Mouse (Mus musculus): ENCODE results near the gene Mtx2. TPM values are rescaled to one million over a fixed set of nuclear protein-coding genes. Genes with fewer than 3 reads are reported as not detected.

Mtx2 gene
- polyA plus RNA-seq, 1 experiment from 2014 or later, result 103 TPM

- no peak for ATAC-seq
- no peaks in the 10 kb centered on the region for H3K27me3 ChIP-seq (replicated peaks; ENCODE audit: control insufficient read depth, insufficient read depth, low read length)
- WGBS, result 43% methylated on average over 1 of the region's 1 CpGs
These were observed 24.4 kb downstream of the Mtx2 start for GRCm38 (mm10) chr2:74850036-74850435.

DNA sequence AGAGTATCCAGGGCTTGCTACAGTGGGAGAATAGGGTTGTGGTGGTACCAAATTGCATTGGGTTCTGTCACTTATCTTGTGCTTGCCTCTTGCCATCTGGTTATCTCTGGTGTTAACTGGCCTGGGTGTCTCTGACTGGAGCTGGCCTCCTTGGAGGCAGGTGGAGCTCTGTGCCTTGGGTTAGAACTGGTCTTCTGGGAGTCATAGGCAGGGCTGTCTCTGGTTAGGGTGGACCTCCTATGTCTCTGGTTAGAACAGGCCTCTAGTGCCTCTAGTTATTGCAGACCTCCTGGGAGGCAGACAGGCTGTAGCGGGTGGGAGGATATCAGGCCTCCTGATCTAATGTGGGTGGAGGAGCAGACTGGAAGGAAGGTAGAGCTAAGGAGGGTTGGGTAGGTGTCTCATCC, 36.5 kb downstream of the Mtx2 start:
- Histone ChIP-seq H3K4me3 (ENCODE audit: low read length) (no peak overlapping the region), H3K4me2 (ENCODE audit: low read depth, low read length) (no peak overlapping the region), H3K27me3 (replicated peaks; ENCODE audit: control insufficient read depth, insufficient read depth, low read length) (no peaks in the 10 kb centered on the region), H3K27ac (ENCODE audit: low read length) (no peak overlapping the region), H3K9me3 (ENCODE audit: control insufficient read depth, low read length) (no peaks in the 10 kb centered on the region), H3K4me1 (ENCODE audit: control insufficient read depth, insufficient read depth, low read length) (no peaks in the 10 kb centered on the region), H3K9ac (ENCODE audit: low read depth, low read length) (no peak overlapping the region), H3K36me3 (ENCODE audit: control insufficient read depth, insufficient read depth, low read length) (no peaks in the 10 kb centered on the region)
- ATAC-seq, result no peak; the same call in 1 of the 2 replicates
- 96% methylated on average over 1 of the region's 1 CpGs for WGBS

More at GRCm38 (mm10) chr2:74850036-74850435, 24.4 kb downstream of the Mtx2 start:
- Histone ChIP-seq H3K36me3 (ENCODE audit: control insufficient read depth, insufficient read depth, low read length) (no peaks in the 10 kb centered on the region), H3K4me3 (ENCODE audit: low read length) (no peak overlapping the region), H3K27ac (ENCODE audit: low read length) (no peak overlapping the region), H3K9ac (ENCODE audit: low read depth, low read length) (no peak overlapping the region), H3K4me1 (ENCODE audit: control insufficient read depth, insufficient read depth, low read length) (0 out of 2 replicates have a peak, but pooled peaks cover 3% of the 10 kb centered on the region), H3K4me2 (ENCODE audit: low read depth, low read length) (no peak overlapping the region), H3K9me3 (ENCODE audit: control insufficient read depth, low read length) (no peaks in the 10 kb centered on the region)

- Histone ChIP-seq H3K36me3 (ENCODE audit: control insufficient read depth, insufficient read depth, low read length) (no peaks in the 10 kb centered on the region), H3K4me3 (ENCODE audit: low read length) (no peak overlapping the region), H3K27me3 (replicated peaks; ENCODE audit: control insufficient read depth, insufficient read depth, low read length) (no peaks in the 10 kb centered on the region), H3K4me2 (ENCODE audit: low read depth, low read length) (no peak overlapping the region), H3K4me1 (ENCODE audit: control insufficient read depth, insufficient read depth, low read length) (no peaks in the 10 kb centered on the region), H3K9me3 (ENCODE audit: control insufficient read depth, low read length) (no peaks in the 10 kb centered on the region), H3K27ac (ENCODE audit: low read length) (no peak overlapping the region), H3K9ac (ENCODE audit: low read depth, low read length) (no peak overlapping the region)
- ATAC-seq, result no peak
These were observed 39.8 kb downstream of the Mtx2 start for GRCm38 (mm10) chr2:74865414-74865813.

DNA sequence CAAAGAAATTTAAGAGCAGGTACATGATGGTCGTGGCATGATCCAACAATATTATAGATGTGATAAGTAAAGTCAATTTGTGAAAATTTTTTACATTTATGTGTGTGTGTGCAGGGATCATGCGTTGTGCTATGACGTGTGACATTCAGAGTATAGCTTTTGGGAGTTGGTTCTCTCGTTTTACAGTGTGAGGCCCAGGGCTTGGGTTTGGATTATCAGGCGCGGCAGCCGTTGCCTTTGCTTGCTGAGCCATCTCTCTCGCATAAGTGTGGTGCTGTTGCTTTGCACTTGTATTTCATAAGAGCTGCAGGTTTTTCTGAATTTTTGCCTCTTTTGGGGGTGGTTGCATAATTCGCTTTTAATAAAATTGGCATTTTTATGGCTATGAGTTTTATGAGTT, 48.4 kb downstream of the Mtx2 start:
- Histone ChIP-seq H3K4me3 (ENCODE audit: low read length) (no peak overlapping the region), H3K27me3 (replicated peaks; ENCODE audit: control insufficient read depth, insufficient read depth, low read length) (no peaks in the 10 kb centered on the region), H3K4me2 (ENCODE audit: low read depth, low read length) (no peak overlapping the region), H3K4me1 (ENCODE audit: control insufficient read depth, insufficient read depth, low read length) (no peaks in the 10 kb centered on the region), H3K27ac (ENCODE audit: low read length) (no peak overlapping the region), H3K9me3 (ENCODE audit: control insufficient read depth, low read length) (no peaks in the 10 kb centered on the region), H3K9ac (ENCODE audit: low read depth, low read length) (no peak overlapping the region), H3K36me3 (ENCODE audit: control insufficient read depth, insufficient read depth, low read length) (peaks cover 5% of the 10 kb centered on the region; the same call in 1 of the 2 replicates)
- 88% methylated on average over 9 of the region's 9 CpGs for WGBS
- ATAC-seq, result no peak

DNA sequence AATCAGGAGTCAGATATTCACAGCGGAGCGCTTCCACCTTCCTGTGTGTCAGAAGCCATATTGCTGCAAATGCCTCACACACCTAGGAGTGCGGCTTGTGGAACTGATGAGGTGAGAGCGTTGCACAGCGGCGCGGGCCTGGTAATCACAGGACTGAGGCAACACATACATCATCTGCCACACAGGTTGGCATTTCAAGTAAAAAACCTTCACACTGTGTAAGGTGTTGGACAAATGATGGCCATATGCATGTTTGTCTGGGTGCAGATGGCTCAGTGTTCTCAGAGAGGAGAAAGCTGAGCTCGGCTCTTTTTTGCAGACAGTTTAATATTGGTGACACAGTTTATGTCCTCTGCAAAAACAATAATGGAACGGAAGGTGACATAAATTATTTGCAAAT, 58.8 kb downstream of the Mtx2 start:
- no peak overlapping the region for H3K27ac ChIP-seq (ENCODE audit: low read length)
- H3K4me1 ChIP-seq (ENCODE audit: control insufficient read depth, insufficient read depth, low read length), result no peaks in the 10 kb centered on the region
- 86% methylated on average over 9 of the region's 9 CpGs for WGBS

GRCm38 (mm10) chr2:74891868-74892267, 66.3 kb downstream of the Mtx2 start:
- WGBS, result 79% methylated on average over 5 of the region's 5 CpGs
- no peaks in the 10 kb centered on the region for H3K36me3 ChIP-seq (ENCODE audit: control insufficient read depth, insufficient read depth, low read length)
- no peaks in the 10 kb centered on the region for H3K27me3 ChIP-seq (replicated peaks; ENCODE audit: control insufficient read depth, insufficient read depth, low read length)
- no peak overlapping the region for H3K4me3 ChIP-seq (ENCODE audit: low read length)
- no peak overlapping the region for H3K4me2 ChIP-seq (ENCODE audit: low read depth, low read length)
- no peaks in the 10 kb centered on the region for H3K4me1 ChIP-seq (ENCODE audit: control insufficient read depth, insufficient read depth, low read length)
- H3K9ac ChIP-seq (ENCODE audit: low read depth, low read length), result no peak overlapping the region
- H3K27ac ChIP-seq (ENCODE audit: low read length), result no peak overlapping the region
- no peak for ATAC-seq
- no peaks in the 10 kb centered on the region for H3K9me3 ChIP-seq (ENCODE audit: control insufficient read depth, low read length)

More for the DNA sequence above, 58.8 kb downstream of the Mtx2 start:
- Histone ChIP-seq H3K36me3 (ENCODE audit: control insufficient read depth, insufficient read depth, low read length) (no peaks in the 10 kb centered on the region), H3K9ac (ENCODE audit: low read depth, low read length) (no peak overlapping the region), H3K4me3 (ENCODE audit: low read length) (no peak overlapping the region), H3K27me3 (replicated peaks; ENCODE audit: control insufficient read depth, insufficient read depth, low read length) (no peaks in the 10 kb centered on the region), H3K9me3 (ENCODE audit: control insufficient read depth, low read length) (no peaks in the 10 kb centered on the region), H3K4me2 (ENCODE audit: low read depth, low read length) (no peak overlapping the region)
- no peak for ATAC-seq

DNA sequence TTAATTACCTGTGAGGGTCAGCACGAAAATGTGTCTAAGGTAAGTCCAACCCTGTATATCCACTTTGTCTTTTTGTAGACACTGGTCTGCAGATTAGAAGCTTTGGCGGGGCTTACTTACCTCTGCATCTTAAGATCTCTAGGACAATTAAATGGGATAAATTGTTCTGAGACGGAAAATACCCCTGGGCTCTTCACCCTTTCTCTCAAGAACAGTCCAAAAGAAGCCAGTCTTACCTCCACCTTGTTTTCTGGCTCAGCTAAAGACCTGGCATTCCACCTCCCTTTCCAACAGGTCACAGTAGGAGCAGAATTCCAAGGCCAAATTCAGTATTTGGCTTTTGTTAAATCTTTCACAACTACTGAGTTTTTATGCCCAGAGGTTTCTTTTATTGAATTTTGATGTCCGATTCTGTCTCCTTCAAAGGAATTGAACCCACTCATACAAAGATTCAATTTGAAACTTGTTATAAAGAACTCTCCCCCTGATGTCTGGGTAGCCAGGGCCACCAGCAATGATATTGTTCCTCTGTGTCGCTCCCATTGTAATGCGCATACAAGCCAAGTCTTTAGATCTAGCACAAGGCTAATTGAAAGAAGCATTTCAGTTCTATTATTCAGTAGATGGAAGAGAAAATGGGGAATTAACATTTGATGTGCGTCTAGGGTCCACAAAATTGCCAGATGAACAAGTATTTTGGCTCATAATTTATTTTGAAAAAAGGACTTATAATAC, 67.4 kb downstream of the Mtx2 start:
- H3K36me3 ChIP-seq (ENCODE audit: control insufficient read depth, insufficient read depth, low read length), result no peaks in the 10 kb centered on the region
- no peak overlapping the region for H3K9ac ChIP-seq (ENCODE audit: low read depth, low read length)
- H3K4me3 ChIP-seq (ENCODE audit: low read length), result no peak overlapping the region
- no peaks in the 10 kb centered on the region for H3K9me3 ChIP-seq (ENCODE audit: control insufficient read depth, low read length)
- 86% methylated on average over 7 of the region's 7 CpGs for WGBS
- H3K27ac ChIP-seq (ENCODE audit: low read length), result no peak overlapping the region
- H3K4me2 ChIP-seq (ENCODE audit: low read depth, low read length), result no peak overlapping the region
- no peaks in the 10 kb centered on the region for H3K27me3 ChIP-seq (replicated peaks; ENCODE audit: control insufficient read depth, insufficient read depth, low read length)
- H3K4me1 ChIP-seq (ENCODE audit: control insufficient read depth, insufficient read depth, low read length), result no peaks in the 10 kb centered on the region
- no peak for ATAC-seq

GRCm38 (mm10) chr2:74894061-74894460, 68.5 kb downstream of the Mtx2 start:
- Histone ChIP-seq H3K4me1 (ENCODE audit: control insufficient read depth, insufficient read depth, low read length) (no peaks in the 10 kb centered on the region), H3K36me3 (ENCODE audit: control insufficient read depth, insufficient read depth, low read length) (no peaks in the 10 kb centered on the region), H3K4me3 (ENCODE audit: low read length) (no peak overlapping the region), H3K27me3 (replicated peaks; ENCODE audit: control insufficient read depth, insufficient read depth, low read length) (no peaks in the 10 kb centered on the region), H3K9me3 (ENCODE audit: control insufficient read depth, low read length) (no peaks in the 10 kb centered on the region), H3K4me2 (ENCODE audit: low read depth, low read length) (no peak overlapping the region), H3K9ac (ENCODE audit: low read depth, low read length) (no peak overlapping the region), H3K27ac (ENCODE audit: low read length) (no peak overlapping the region)
- WGBS, result 41% methylated on average over 2 of the region's 2 CpGs
- no peak for ATAC-seq

GRCm38 (mm10) chr2:74899973-74900372, 74.4 kb downstream of the Mtx2 start:
- 34% methylated on average over 5 of the region's 5 CpGs for WGBS
- H3K36me3 ChIP-seq (ENCODE audit: control insufficient read depth, insufficient read depth, low read length), result no peaks in the 10 kb centered on the region
- no peak overlapping the region; the same call in 1 of the 2 replicates for H3K27ac ChIP-seq (ENCODE audit: low read length)

More at GRCm38 (mm10) chr2:74899973-74900372, 74.4 kb downstream of the Mtx2 start:
- peak; percentile 50; the same call in 1 of the 2 replicates for ATAC-seq
- H3K9ac ChIP-seq (ENCODE audit: low read depth, low read length), result no peak overlapping the region
- no peaks in the 10 kb centered on the region; the same call in none of the 2 replicates for H3K4me1 ChIP-seq (ENCODE audit: control insufficient read depth, insufficient read depth, low read length)
- H3K4me2 ChIP-seq (ENCODE audit: low read depth, low read length), result no peak overlapping the region
- H3K4me3 ChIP-seq (ENCODE audit: low read length), result no peak overlapping the region
- H3K9me3 ChIP-seq (ENCODE audit: control insufficient read depth, low read length), result no peaks in the 10 kb centered on the region
- H3K27me3 ChIP-seq (replicated peaks; ENCODE audit: control insufficient read depth, insufficient read depth, low read length), result no peaks in the 10 kb centered on the region

Data from intestine, embryonic 16.5 days (tissue).